Mouse (Mus musculus) A20 (cell line): Measurements from ENCODE around the gene 4930556J24Rik.
"Not testable (repeated sequence)": the region's sequence is repeated elsewhere in the genome, so short reads cannot be mapped to it uniquely, and the experiment has no call there.

ENCODE experiments used
- DNase-seq: peaks from one replicate; pipeline ENCODE4 v3.0.0-alpha.2; 2011; ENCODE audit warnings: low read depth, low spot score

4930556J24Rik gene

GRCm38 (mm10) chr11:3973081-3973480 lies 3.5 kb downstream of the 4930556J24Rik start:
- no peak for DNase-seq

DNA sequence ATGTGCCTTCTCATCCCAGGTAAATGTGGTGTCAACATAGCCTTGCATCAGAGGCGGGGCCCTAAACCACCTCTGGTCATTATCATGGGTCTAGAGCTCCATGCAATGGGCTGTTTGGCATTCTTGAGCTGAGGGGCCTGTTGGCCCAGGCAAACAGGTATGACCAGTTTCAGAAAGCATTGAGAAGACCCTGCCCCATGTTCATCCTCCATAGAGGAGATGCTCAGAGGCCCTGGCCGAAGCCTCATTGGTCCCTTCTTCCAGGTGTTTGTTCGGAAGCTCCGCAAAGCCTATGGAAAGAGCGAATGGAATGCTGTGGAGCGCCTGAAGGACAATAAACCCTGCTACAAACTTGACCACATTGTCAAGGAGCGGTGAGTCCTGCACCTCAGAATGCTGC lies 6.2 kb downstream of the 4930556J24Rik start:
- DNase-seq: no peak

- DNase-seq: peak; percentile 27
Observed at GRCm38 (mm10) chr11:3969837-3970236, 6.7 kb downstream of the 4930556J24Rik start.

DNA sequence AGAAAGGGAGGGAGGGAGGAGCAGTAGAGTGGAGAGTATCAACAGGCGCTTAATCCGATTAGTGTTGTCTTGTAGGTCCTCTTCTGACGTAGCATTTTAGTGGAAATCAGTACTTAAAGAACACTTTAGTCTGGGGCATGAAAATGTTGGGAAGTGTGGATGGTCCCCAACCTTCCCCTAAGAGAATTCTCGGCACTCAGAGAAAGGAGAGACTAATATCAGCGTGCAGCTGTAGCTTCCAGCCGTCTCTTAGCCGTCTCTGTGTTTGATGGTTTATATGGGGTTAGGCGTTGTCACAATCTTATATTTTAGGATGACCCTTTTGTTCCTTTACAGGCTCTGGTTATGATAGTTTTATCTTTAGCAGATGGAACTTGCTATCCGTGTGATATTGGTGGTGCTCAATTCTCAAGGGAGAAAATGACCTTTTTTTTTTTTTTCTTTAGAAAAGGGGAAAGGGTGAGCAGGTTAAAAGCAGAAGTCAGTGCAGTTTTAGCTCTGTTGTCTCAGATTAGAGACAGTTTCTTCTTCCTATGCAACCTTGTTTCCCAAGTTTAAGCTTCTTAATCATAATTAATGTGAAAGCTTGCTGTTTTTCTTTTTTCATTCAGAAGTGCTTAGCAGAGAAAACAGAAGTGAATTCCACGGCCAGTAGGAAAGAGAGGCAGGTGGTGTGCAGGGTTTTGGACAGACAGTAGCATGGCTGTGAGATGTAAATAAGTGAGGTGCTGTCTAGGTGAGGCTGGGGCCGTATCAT lies 12.0 kb downstream of the 4930556J24Rik start:
- DNase-seq: peak; percentile 58

- peak; percentile 94 for DNase-seq
Observed at GRCm38 (mm10) chr11:3963610-3964415, 12.8 kb downstream of the 4930556J24Rik start, which contains the start of gene Pes1. Gene Pes1 (plus strand): TSS chr11:3963975.

GRCm38 (mm10) chr11:3963155-3963554 lies 13.4 kb downstream of the 4930556J24Rik start:
- no peak for DNase-seq

DNA sequence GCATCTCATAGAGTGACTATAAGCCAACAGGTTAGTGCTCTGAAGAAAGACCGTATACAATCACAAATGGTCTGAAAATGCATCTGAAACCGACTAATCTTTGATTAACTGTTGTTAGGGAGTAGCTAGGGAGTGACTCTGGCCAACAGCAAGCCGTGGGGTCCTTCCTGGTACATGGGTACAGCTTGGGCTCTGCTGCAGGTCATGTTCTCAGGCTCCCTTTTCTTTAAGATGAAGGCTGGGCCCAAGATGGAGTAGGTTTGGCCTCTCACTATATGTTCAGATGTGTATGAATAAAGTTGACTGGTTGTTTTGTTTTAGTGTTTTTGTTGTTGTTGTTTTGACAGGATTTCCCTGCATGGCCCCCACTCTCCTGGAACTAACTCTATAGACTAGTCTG lies 14.8 kb downstream of the 4930556J24Rik start:
- DNase-seq: no peak

GRCm38 (mm10) chr11:3960901-3961300 lies 15.7 kb downstream of the 4930556J24Rik start:
- no peak for DNase-seq

DNA sequence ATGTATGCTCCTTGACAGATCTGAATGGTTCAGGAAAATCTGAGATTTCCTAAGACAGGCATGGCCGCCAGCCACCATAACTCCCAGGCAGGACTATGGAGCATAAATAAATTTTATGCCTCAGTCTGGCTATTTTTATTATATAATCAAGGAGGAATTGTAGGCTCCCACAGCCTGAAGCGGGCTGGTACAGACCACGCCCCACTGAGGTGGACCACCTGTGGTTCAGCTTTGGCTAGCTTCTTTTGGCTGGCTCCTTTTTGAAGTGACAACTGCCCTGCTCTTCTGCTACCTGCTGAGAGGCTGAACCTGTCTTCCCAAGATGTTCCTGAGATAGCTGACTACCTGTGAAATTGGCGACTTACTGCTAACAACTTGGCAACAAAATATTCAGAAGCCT lies 21.2 kb downstream of the 4930556J24Rik start:
- not testable (repeated sequence) for DNase-seq

GRCm38 (mm10) chr11:3954876-3955275 lies 21.7 kb downstream of the 4930556J24Rik start:
- not testable (repeated sequence) for DNase-seq

GRCm38 (mm10) chr11:3946386-3946785 lies 30.2 kb downstream of the 4930556J24Rik start:
- DNase-seq: no peak

DNA sequence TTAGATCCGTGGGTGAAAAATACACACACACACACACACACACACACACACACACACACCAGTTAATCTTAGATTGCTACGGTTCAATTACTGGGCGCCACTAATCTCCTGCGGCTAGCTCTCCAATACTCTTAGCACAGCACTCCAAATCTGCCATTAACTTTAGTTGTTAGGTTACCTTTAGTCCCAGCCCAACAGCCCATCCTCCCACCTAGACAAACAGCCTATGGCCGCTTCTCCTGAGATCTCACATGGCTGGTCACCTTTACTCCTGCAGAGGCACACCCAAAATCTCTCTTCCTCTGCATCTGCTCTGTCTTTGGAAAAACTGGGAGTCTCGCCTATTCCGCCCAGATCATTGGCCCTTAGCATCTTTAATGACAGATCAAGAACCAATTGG lies 35.2 kb downstream of the 4930556J24Rik start:
- no peak for DNase-seq

DNA sequence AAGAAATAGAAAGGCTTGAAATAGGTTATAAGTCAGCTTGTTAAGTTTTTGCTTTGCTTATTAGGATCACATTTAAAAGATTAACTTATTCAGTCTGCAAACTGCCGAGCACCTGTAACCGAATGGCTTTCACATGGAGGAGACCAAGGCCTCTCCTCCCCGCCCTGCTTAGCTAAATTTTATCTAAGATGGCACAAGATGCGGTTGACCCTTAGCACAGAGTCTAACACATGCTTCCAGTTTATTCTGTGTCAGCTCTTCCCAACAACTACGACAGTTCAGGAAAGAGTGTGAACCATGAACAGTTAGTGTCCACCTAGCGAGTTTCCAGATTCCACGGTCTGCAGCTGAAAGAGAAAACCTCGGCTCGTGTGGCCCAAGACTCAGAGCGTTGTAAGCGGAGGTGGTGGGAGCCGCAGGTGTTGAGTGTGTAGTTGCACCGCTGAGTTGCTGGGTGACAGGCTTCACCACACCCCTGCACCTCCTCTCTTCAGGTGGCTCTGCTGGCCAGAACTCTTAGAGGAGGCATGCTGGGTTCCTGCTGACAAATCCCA lies 39.2 kb downstream of the 4930556J24Rik start:
- no peak for DNase-seq

- no peak for DNase-seq
Observed at GRCm38 (mm10) chr11:3936318-3936717, 40.3 kb downstream of the 4930556J24Rik start.

GRCm38 (mm10) chr11:3935135-3935534 lies 41.4 kb downstream of the 4930556J24Rik start:
- DNase-seq: no peak

GRCm38 (mm10) chr11:3933756-3934285 lies 42.8 kb downstream of the 4930556J24Rik start:
- DNase-seq: no peak

DNA sequence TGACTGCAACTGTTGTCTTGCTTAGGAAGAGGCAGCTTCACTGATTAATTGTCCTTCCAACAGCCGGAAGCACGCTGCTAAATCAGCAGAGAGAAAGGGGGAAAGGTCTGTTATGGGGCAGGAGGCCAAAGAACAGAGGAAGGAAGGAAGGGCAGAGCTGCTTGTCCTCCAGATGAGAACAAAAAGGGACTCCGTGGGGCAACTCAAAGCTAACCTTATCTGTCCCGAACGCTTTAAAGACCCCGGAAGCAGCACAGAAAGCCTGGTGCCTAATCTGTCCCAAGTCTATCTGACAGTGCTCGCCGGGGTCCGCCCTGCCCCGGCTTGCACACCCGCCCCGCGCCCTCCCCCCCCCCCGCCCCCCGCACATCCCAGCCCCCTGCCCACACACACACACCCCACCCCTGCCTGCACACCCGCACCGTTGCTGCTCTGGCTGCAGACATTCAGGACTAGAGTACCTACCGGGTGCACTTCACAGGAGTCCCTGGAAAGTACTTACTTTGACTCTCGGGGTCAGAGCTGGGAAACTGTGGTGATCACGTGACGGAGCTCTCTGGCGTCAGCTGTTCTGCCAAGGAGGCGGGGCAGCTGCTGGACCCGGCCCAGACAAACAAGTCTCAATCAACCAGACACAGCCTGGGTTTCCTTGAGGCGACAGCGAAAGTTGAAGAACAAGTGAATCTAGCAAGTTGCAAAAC lies 44.9 kb downstream of the 4930556J24Rik start, which contains the start of gene Tcn2:
Tcn2 (minus strand) TSS at position 649 of the 701 bp plus-strand sequence.
- peak; percentile 14 for DNase-seq

GRCm38 (mm10) chr11:3930931-3931330 lies 45.6 kb downstream of the 4930556J24Rik start:
- no peak for DNase-seq

DNA sequence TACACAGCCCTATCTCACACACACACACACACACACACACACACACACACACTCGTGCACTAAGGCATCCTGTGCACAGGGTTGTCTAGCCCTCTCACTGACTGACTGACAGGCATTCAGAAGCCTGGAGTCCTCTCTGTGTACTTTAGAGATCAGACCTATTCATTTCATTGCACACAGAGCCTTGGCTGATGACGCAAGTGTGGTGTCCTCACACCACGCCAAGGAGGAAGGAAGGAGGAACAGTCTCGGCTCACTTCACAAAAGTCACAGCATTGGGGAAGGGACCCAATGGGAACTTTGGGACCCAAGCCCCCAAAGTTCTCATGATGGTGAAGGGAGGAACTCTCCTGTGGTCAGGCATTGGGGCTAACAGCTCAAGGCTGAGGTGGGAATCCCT lies 46.6 kb downstream of the 4930556J24Rik start:
- DNase-seq: no peak

GRCm38 (mm10) chr11:3925916-3926315 lies 50.7 kb downstream of the 4930556J24Rik start:
- no peak for DNase-seq

DNA sequence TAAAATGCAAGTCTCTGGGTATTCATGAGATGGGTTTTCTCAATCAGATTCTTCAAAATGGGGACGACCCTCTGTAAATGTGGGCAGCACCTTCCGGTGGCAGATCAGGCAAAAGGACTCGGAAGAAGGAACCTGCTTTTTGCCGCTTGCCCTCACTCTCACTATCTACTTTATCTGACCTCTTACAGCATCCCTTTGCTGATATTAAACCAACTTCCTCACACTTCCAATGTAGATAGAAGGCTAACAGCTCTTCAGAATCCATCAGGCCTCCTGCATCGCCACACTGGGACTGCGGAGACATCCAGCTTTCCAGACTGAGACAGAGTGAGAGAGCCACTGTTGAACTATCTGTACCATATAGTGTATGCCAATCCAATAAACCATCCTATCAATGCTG lies 53.8 kb downstream of the 4930556J24Rik start:
- no peak for DNase-seq
